Mouse (Mus musculus): ENCODE measurements around the gene Rapgef3.
A peak's percentile ranks its signal among the peaks of the same experiment; 100 is the strongest.

Rapgef3 gene

DNA sequence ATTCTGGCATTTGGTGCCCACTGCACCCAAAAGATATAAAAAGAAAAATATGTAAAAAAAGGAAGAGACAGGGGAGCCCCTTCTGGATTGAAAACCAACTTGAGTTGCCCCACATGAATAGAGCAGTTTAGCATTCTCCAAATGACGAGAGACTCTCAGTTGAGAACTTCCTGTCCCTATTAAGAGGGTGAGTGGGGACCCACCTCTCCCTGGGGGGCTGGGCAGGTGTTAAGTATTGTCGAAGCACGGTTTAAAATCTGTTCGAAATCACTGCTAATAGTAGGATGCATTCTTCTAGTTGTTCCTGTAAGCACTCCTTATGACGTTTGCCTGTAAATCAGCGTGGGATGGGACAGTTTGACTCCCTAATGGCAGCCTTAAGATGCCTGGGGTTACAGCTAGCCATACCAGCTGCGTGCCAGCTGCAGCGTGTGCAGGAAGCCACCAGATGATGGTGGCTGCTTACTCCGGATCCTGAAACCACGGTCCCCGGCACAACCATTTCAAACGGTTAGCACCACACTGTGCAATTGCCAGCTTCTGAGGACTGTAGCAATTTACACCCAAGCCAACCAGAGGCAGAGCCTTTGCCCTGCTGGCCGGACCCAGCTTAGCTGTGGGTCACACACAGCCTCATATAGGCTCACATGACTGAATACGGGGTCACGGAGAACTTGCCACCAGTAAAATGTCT is 46.6 kb downstream of the Rapgef3 start:
- no peak for DNase-seq (ENCODE audit: low spot score)

DNA sequence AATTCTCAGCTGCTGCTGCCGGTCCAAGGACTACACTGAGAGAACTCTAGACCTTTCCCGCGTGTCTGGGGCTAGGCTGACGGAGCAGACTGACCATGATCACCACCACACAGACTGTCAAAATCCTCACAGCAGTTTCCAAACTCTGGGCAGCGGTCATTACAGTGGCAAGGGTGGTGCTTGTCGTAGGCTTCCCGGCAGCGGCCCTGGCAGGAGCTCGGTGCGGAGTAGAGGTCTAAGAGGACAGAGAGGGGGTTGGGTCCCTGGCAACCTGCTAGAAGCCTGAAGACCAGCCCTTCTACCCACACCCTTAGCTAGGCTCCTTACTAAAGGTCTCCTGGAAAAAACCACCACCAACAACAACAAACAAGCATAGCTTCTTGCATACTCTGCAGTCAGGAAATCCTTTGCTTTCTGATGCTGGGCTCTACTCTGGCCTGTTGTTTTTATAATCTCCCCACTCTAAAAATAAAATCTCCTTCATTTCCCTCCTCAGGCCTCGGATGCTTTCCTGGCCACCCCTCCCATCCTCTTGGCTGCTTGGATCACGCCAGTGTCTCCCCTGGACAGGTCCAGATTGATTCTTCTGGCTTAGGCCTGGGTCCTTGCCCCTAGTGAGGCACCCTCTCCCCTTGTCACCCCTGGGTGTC is 47.6 kb downstream of the Rapgef3 start:
- DNase-seq (ENCODE audit: low spot score), result no peak

DNA sequence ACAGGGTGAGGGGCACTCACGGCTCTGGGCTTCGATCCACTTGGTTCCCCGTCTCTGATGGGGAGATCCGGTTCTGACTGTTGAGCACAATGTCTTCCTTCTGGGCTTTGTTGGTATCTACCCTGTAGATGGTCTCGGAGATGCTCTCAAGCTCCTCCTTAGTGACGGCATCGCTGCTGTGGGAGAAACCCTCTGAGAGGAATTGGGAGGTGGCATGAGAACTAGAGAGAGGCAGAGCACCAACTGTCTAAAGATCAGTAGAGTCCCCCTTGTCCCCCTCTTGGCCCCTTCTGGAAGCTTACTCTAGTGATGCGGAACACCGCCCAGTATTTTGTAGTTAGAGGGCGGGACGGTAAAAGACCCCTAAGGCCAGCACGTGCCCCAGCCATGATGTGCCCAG is 48.3 kb downstream of the Rapgef3 start:
- DNase-seq (ENCODE audit: low spot score), result no peak

DNA sequence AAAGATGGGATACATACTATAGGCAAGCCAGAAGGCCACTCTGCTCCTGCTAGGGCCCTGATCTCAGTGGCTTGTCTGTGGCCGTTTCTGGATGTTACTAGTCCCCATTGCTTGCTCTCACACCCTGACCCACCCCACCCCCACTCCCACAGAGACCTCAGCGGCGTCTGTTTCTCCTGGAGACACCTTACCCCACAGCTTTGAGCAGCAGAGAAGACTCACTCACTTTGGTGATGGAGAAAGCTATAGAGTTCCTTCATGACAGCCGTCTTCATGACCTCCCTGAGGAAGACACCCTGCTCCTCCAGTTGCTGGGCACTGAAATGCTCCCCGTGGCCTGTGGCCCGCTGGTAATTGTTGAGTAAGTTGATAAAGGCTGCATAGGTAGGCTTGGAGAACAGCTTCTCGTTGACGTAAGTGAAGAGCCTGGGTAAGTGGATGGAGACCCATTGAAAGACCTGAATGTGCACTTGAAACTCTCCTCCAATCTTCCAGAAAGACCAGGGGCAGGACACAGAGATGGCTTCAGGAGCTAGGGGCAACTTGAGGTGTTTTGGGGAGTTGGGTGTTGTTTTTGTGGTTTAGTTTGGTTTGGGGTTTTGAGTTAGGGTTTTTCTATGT is 49.1 kb downstream of the Rapgef3 start:
- no peak for DNase-seq (ENCODE audit: low spot score)

DNA sequence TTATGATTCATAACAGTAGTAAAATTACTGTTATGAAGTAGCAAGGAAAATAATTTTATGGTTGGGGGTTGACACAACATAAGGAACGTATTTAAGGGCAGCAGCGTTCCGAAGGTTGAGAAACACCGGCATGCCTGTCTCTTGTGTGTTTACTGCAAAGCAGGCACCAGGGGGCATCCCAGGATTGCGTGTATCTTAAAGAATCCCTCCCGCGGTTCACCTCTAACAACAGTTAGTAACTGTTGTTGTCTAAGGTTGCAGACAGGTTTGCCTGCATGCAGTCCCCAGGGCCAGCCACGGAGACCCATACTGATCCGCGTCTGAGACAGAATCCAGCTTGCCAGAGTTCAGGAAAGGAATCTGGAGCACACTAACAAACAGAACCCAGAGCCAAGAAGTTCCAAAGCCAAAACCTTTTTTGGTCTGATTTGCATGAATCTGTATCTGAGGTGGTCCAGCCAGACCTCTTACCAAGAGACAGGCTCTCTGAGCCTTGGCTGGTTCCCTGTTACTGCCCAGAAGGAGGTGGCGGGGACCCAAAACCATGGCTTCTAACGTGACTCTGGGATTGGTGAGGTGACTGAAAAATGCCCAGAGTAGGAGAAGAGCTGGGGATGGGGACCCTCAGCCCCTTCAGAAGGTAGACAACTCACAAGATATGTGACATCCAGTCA is 49.8 kb downstream of the Rapgef3 start:
- DNase-seq (ENCODE audit: low spot score), result peak; percentile 49

DNA sequence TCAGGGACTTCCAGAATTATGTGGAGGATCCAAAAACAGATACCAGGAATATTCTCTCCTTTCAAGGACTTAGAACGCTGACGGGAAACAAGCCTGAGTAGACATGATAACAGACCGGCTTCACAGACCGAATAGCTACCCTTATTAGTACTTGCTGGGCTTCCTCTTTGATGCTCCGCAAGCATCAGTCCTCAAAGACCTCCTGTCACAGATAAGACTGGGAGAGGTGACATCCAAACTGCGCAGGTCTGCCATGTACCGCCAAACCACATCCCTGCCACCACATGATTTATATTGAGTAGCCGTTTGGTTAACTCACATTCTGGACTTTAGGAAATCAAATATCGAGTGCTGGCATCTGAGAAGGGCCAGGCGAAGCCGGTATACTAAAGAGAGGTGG is 51.0 kb downstream of the Rapgef3 start:
- no peak for DNase-seq (ENCODE audit: low spot score)

DNA sequence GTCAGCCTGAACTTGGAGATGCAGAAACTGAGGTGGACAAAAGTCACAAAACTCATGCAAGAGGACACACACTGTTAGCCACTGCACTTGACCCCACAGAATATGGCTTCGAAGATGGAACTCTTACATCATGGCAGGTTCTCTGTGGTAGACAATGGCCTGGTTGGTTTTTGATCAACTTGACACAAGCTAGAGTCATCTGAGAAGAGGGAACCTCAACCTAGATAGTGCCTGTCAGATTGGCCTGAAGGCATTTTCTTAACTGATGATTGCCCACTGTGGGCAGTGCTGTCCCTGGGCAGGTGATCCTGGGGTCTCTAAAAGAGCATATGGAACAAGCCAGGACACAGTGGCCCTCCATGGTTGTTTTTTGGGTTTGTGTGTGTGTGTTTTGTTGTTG is 52.0 kb downstream of the Rapgef3 start:
- DNase-seq (ENCODE audit: low spot score), result no peak

DNA sequence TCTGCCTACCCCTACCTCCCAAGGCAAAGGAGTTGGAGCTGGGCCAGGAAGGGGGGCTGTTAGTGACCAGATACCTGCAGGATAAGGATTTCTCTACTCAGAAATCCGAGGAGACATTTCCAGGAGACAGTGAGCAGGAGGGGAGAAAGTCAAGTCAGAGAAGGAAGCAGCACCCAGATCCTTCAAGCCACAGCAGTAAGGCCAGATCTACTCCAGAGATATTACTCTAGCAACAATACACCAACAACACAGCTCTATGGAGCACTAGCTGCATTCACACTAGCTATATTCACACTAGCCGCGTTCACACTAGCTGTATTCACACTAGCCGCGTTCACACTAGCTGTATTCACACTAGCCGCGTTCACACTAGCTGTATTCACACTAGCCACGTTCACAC is 52.7 kb downstream of the Rapgef3 start:
- DNase-seq (ENCODE audit: low spot score), result no peak

DNA sequence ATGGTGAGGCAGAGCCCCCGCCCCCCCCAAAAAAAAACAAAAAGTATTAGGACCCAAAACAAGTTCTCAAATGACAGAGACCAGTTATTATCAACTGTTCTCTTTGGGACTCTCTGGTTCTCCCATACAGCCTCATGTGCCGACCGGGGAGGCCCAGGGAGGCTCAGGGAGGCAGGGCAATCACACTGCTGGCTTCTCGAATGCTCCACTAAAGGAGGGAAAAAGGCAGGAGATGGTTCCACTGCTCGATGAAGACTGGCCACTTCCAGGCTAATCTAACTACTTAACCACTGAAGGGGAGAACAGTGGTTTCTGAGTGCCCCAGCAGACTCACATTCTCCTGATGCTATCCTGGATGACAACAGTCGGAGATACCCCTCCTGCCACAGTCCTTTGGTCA is 55.2 kb downstream of the Rapgef3 start:
- DNase-seq (ENCODE audit: low spot score), result no peak

DNA sequence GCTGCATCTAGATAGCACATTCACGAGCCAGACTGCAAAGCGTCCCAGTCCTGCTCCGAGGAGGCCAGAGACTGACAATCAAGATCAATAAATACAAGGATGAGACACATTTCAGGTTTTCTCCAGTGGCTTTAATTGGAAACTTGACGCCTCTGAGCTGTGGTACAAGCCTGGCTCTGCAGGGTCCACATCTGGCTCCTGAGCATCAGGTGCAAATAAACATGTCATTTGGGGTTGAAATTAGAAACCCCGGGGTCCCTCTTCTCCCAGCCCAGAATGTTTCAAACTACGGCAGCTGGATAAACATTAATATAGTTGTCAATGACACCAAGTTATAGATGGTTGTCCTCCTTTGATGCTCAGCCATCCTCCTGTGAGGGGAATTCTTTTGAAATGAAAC is 56.9 kb downstream of the Rapgef3 start:
- DNase-seq (ENCODE audit: low spot score), result no peak

DNA sequence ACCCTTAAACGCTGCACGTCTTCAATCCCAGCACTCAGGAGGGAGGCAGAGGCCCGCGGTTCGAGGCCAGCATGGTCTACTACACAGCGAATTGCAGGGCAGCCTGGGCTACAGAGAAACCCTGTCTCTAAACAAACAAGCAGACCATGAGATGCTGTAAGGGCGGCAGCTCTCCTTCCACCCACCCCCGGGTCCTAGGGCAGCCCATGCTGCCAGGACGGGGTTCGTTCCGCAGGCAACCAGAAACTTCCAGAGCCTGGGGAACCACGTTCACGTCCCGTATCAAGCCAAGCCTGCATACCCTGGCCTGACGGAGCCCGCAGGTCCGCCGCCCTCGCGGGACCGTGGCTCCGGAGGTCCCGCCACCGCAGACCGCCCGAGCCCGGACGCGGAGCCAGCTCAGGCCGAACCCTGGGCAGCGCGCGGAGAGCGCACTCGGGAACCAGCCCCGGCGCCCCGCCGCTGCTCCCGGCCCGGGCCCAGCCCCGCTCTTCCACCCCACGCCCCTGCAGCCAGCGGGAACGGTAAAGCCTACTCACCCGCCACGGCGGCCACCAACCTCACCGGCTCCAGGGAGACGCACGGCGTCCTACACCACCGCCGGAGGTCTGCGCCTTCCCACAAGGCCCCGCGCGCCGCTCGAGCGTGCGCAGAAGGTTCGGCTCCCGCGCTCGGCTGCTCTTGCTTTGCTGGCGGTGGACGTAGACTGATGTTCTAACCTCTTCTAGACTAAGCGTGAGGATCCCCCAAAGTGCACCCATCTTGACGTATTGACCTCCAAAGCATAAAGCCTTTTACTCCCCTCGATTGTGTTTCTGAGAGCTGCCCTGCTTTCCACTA is 62.3 kb downstream of the Rapgef3 start, which contains the start of gene Rpap3:
Gene Rpap3 (minus strand): TSS at position 615 of the 840 bp plus-strand sequence.
- peak; percentile 83 for DNase-seq (ENCODE audit: low spot score)

DNA sequence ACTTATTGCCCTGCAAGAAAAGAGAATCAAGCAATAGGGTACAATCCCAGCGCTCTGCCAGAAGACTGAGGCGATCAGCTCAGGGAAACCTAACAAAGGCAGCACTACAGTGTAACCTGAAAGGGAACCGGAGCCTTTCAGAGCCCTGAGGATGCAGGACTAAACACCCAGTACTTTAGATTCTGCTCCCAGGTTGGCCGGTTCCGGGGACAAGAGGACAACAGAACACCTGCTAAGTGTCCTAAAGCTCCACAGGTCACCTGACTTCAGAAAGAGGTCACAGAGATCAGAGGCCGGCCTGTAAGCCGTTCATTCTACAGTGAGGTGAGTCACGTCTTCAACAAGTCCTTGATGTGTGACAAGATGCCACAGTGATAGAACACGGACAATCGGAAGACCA is 71.2 kb downstream of the Rapgef3 start:
- DNase-seq (ENCODE audit: low spot score), result no peak

Measured in yolk sac, embryonic 10.5 days (tissue).